Mouse (Mus musculus): Measurements from ENCODE around the gene Vmn1r114. TPM values are rescaled to one million over a fixed set of nuclear protein-coding genes. Genes with fewer than 3 reads are reported as not detected.

Vmn1r114 gene
- polyA plus RNA-seq (2014; fragmentation: Illumina TruSeq; extraction: RNeasy Lipid Tissue Mini Kit (QIAGEN cat#74804); ENCODE audit: low replicate concordance) = not detected

DNA sequence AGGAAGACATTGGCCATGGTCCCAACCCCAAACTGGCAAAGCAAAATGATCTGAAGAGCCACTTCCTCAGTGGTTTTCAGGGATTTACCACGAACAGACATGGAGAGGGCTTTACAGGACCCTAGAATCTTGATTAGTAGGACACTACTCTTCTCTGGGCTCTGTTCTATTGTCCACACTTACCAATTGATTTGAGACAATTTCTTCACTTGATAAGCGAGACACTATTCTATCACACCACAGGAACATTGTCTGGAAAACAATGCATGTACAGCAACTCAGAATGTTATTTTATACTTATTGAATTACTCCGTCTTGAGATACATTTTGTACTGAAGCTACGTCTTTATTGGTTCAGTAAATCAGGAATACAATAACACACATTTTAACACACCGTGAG lies at the start of gene Vmn1r114:
Gene Vmn1r114, minus strand, starts transcription at position 101 of the 400 bp plus-strand sequence.

DNA sequence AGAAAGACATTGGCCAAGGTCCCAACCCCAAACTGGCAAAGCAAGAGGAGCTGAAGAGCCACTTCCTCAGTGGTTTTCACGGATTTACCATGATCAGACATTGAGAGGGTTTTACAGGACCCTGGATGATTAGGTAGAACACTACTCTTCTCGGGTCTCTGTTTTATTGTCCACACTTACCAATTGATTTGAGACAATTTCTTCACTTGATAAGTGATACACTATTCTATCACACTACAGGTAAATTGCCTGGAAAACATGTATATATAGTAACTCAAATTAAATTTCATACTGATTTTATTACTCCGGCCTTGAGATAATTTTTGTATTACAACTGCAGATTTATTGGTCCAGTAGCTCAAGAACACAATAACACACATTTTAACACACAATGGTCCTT lies 32.9 kb upstream of the Vmn1r114 start, which contains the start of gene Vmn1r115:
Gene Vmn1r115, minus strand, starts transcription at position 101 of the 400 bp plus-strand sequence.

DNA sequence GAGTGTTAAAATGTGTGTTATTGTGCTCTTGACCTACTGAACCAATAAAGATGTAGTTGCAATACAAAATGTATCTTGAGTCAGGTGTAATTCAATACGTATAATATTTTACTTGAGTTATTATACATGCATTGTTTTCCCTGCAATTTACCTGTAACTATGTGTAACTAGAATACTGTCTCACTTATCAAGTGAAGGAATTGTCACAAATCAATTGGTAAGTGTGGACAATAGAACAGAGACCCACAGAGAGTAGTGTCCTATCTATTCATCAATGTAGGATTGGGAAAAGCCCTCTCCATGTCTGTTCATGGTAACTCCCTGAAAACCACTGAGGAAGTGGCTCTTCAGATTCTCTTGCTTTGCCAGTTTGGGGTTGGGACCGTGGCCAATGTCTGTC lies 25.0 kb downstream of the Vmn1r114 start, which contains the start of gene Vmn1r113:
Gene Vmn1r113, plus strand, starts transcription at position 301 of the 400 bp plus-strand sequence.

DNA sequence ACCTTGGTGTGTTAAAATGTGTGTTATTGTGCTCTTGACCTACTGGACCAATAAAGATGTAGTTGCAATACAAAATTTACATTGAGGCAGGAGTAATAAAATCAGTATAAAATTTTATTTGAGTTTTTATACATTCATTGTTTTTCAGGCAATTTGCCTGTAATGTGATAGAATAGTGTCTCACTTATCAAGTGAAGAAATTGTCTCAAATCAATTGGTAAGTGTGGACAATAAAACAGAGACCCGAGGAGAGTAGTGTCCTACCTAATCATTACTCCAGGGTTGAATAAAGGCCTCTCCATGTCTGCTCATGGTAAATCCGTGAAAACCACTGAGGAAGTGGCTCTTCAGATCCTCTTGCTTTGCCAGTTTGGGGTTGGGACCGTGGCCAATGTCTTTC lies 41.1 kb downstream of the Vmn1r114 start, which contains the start of gene Vmn1r112:
Gene Vmn1r112, plus strand, starts transcription at position 301 of the 400 bp plus-strand sequence.

Other genes with a start within 250 kb of the Vmn1r114 start
- not detected for gene Gm4141, start 235.9 kb downstream of the Vmn1r114 start, polyA plus RNA-seq (2014; fragmentation: Illumina TruSeq; extraction: RNeasy Lipid Tissue Mini Kit (QIAGEN cat#74804); ENCODE audit: low replicate concordance)
- not detected for gene Gm4513, start 213.2 kb downstream of the Vmn1r114 start, polyA plus RNA-seq (2014; fragmentation: Illumina TruSeq; extraction: RNeasy Lipid Tissue Mini Kit (QIAGEN cat#74804); ENCODE audit: low replicate concordance)
- gene Vmn1r107, start 143.3 kb downstream of the Vmn1r114 start, polyA plus RNA-seq (2014; fragmentation: Illumina TruSeq; extraction: RNeasy Lipid Tissue Mini Kit (QIAGEN cat#74804); ENCODE audit: low replicate concordance) = not detected
- gene Vmn1r111, start 109.0 kb downstream of the Vmn1r114 start, polyA plus RNA-seq (2014; fragmentation: Illumina TruSeq; extraction: RNeasy Lipid Tissue Mini Kit (QIAGEN cat#74804); ENCODE audit: low replicate concordance) = not detected
- not detected for gene Gm10668, start 81.6 kb downstream of the Vmn1r114 start, polyA plus RNA-seq (2014; fragmentation: Illumina TruSeq; extraction: RNeasy Lipid Tissue Mini Kit (QIAGEN cat#74804); ENCODE audit: low replicate concordance)
- not detected for gene Vmn1r112, start 41.0 kb downstream of the Vmn1r114 start, polyA plus RNA-seq (2014; fragmentation: Illumina TruSeq; extraction: RNeasy Lipid Tissue Mini Kit (QIAGEN cat#74804); ENCODE audit: low replicate concordance)
- not detected for gene Vmn1r113, start 24.9 kb downstream of the Vmn1r114 start, polyA plus RNA-seq (2014; fragmentation: Illumina TruSeq; extraction: RNeasy Lipid Tissue Mini Kit (QIAGEN cat#74804); ENCODE audit: low replicate concordance)
- gene Vmn1r115, start 32.8 kb upstream of the Vmn1r114 start, polyA plus RNA-seq (2014; fragmentation: Illumina TruSeq; extraction: RNeasy Lipid Tissue Mini Kit (QIAGEN cat#74804); ENCODE audit: low replicate concordance) = not detected
- gene Vmn1r116, start 60.1 kb upstream of the Vmn1r114 start, polyA plus RNA-seq (2014; fragmentation: Illumina TruSeq; extraction: RNeasy Lipid Tissue Mini Kit (QIAGEN cat#74804); ENCODE audit: low replicate concordance) = not detected
- gene Vmn1r117, start 71.9 kb upstream of the Vmn1r114 start, polyA plus RNA-seq (2014; fragmentation: Illumina TruSeq; extraction: RNeasy Lipid Tissue Mini Kit (QIAGEN cat#74804); ENCODE audit: low replicate concordance) = not detected
- gene Vmn1r118, start 100.2 kb upstream of the Vmn1r114 start, polyA plus RNA-seq (2014; fragmentation: Illumina TruSeq; extraction: RNeasy Lipid Tissue Mini Kit (QIAGEN cat#74804); ENCODE audit: low replicate concordance) = not detected
- gene Vmn1r119, start 200.3 kb upstream of the Vmn1r114 start, polyA plus RNA-seq (2014; fragmentation: Illumina TruSeq; extraction: RNeasy Lipid Tissue Mini Kit (QIAGEN cat#74804); ENCODE audit: low replicate concordance) = not detected
- not detected for gene Vmn1r120, start 241.6 kb upstream of the Vmn1r114 start, polyA plus RNA-seq (2014; fragmentation: Illumina TruSeq; extraction: RNeasy Lipid Tissue Mini Kit (QIAGEN cat#74804); ENCODE audit: low replicate concordance)